Mouse (Mus musculus) hindbrain, embryonic 16.5 days (tissue): Measurements from ENCODE around the gene Ripply1. TPM values are rescaled to one million over a fixed set of nuclear protein-coding genes. Genes with fewer than 3 reads are reported as not detected.
A peak's percentile ranks its signal among the peaks of the same experiment; 100 is the strongest.

Experiments
- ATAC-seq: fragments of 200-750 bp; cut with Nextera tagmentation; 2 replicates; pipeline ENCODE4 v1.8.0; 2017; ENCODE audit warnings: moderate TSS enrichment, moderate library complexity
- H3K27ac ChIP-seq: fragments of 300-500 bp; sonication (generic); 2 replicates; pipeline ENCODE4 v1.5.1; 2014; ENCODE audit warnings: low read depth, mild to moderate bottlenecking, control low read depth, low read length, moderate library complexity
- H3K27me3 ChIP-seq: fragments of 300-500 bp; sonication (generic); replicated peaks from 2 replicates; pipeline ENCODE4 v1.6.1; 2014; ENCODE audit warnings: low read length; ENCODE audit not compliant: control insufficient read depth, insufficient read depth
- H3K36me3 ChIP-seq: fragments of 300-500 bp; sonication (generic); 2 replicates; pipeline ENCODE4 v1.6.1; 2014; ENCODE audit warnings: mild to moderate bottlenecking, low read length, moderate library complexity, mixed read lengths; ENCODE audit not compliant: control insufficient read depth, insufficient read depth
- H3K4me1 ChIP-seq: fragments of 300-500 bp; sonication (generic); 2 replicates; pipeline ENCODE4 v1.6.1; 2014; ENCODE audit warnings: low read depth, low read length; ENCODE audit not compliant: control insufficient read depth, insufficient read depth
- H3K4me2 ChIP-seq: fragments of 300-500 bp; sonication (generic); 2 replicates; pipeline ENCODE4 v1.6.1; 2014; ENCODE audit warnings: mild to moderate bottlenecking, low read length, control low read depth, moderate library complexity
- H3K4me3 ChIP-seq: fragments of 300-500 bp; sonication (generic); 2 replicates; pipeline ENCODE4 v1.5.1; 2014; ENCODE audit warnings: mild to moderate bottlenecking, low read length, control low read depth, moderate library complexity
- H3K9ac ChIP-seq: fragments of 300-500 bp; sonication (generic); 2 replicates; pipeline ENCODE4 v1.6.1; 2014; ENCODE audit warnings: low read depth, mild to moderate bottlenecking, control low read depth, low read length, moderate library complexity
- H3K9me3 ChIP-seq: fragments of 300-500 bp; sonication (generic); 2 replicates; pipeline ENCODE4 v1.6.1; 2014; ENCODE audit warnings: mild to moderate bottlenecking, low read length, moderate library complexity; ENCODE audit not compliant: control insufficient read depth
- WGBS: fragments of 180-500 bp; shearing (Covaris S2); extraction: QIAGEN DNeasy Blood & Tissue Kit; methylation state at CpG from one replicate; pipeline ENCODE4 v1.1.7; 2014; 5-methylcytosine and 5-hydroxymethylcytosine counted together
- polyA plus RNA-seq: library from polyadenylated mRNA; unstranded; fragments of >200 nt; fragmentation: Nextera tagmentation; extraction: Ambion mirVana; gene quantifications from 2 replicates; pipeline ENCODE4 v1.2.1, GENCODE M21; 2015

Ripply1 gene
- polyA plus RNA-seq, 1 experiment from 2014 or later: not detected

DNA sequence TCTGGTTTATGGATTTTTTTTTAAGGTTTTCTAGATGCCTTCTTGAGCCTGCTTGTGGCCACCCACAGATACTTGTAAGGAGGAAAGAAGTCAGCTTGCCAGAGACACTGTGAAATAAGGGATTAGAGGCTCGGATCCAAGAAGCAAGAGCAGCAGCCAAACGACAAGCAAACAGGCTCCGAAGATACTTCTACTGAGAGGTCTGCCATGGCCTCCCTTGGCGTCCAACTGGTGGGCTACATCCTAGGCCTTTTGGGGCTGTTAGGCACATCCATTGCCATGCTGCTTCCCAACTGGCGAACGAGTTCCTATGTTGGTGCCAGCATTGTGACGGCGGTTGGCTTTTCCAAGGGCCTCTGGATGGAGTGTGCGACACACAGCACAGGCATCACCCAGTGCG lies 26.3 kb upstream of the Ripply1 start:
- peak; percentile 78 for ATAC-seq
- Histone ChIP-seq H3K27me3 (peaks cover 3% of the 10 kb centered on the region; the same call in 1 of the 2 replicates), H3K4me1 (no peaks in the 10 kb centered on the region)

DNA sequence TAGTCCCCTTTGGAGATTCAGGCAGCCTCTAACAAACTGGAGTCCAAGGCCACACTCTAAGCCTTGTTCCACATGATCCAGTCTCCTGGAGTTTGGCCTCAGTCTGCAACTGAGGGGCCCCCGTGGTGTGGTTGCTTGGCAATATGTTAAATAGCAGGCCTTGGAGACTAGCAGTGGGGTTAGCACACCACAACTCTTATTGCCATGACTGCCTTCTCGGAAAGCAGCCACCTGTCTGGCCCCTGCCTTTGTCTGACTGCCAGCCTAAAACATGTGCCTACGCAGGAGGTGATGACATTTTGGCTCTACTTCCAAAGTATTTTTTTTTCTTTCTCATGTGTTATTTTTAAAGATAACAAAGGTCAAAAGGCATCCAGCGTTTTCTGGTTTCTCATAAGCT lies 25.9 kb upstream of the Ripply1 start:
- 21% methylated on average over 4 of the region's 4 CpGs for WGBS
- H3K27me3 ChIP-seq: peaks cover 3% of the 10 kb centered on the region; the same call in 1 of the 2 replicates
- H3K4me2 ChIP-seq: no peak overlapping the region
- no peaks in the 10 kb centered on the region for H3K4me1 ChIP-seq
- peak; percentile 91 for ATAC-seq
- no peak overlapping the region for H3K4me3 ChIP-seq
- H3K36me3 ChIP-seq: no peaks in the 10 kb centered on the region
- H3K9ac ChIP-seq: no peak overlapping the region
- H3K9me3 ChIP-seq: no peaks in the 10 kb centered on the region
- no peak overlapping the region for H3K27ac ChIP-seq

More for the DNA sequence above, 26.3 kb upstream of the Ripply1 start:
- Histone ChIP-seq H3K36me3 (no peaks in the 10 kb centered on the region), H3K9me3 (no peaks in the 10 kb centered on the region), H3K4me2 (no peak overlapping the region), H3K4me3 (no peak overlapping the region), H3K9ac (no peak overlapping the region), H3K27ac (no peak overlapping the region)
- WGBS: 75% methylated on average over 10 of the region's 10 CpGs

DNA sequence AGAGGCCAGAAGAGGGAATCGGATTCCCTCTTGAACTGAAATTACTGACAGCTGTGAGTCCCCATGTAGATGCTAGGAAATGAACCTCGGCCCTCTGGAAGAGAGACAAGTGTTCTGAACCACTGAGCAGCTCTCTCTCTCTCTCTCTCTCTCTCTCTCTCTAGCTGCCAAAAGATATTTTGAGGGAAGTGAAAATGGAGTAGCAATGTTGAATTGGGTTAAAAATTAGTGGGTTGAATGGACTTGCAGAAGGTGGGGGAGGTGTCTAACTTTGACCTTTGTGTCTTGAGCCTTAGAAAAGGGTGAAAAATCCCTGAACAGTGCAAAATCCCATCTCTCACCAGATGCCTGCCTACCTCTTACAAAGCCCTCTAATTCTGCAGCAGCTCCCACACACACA lies 25.2 kb upstream of the Ripply1 start:
- Histone ChIP-seq H3K27me3 (peaks cover 3% of the 10 kb centered on the region; the same call in 1 of the 2 replicates), H3K27ac (no peak overlapping the region), H3K4me2 (no peak overlapping the region), H3K4me1 (no peaks in the 10 kb centered on the region), H3K9ac (no peak overlapping the region), H3K9me3 (no peaks in the 10 kb centered on the region), H3K36me3 (no peaks in the 10 kb centered on the region), H3K4me3 (no peak overlapping the region)
- ATAC-seq: no peak
- WGBS: 62% methylated on average over 2 of the region's 2 CpGs

DNA sequence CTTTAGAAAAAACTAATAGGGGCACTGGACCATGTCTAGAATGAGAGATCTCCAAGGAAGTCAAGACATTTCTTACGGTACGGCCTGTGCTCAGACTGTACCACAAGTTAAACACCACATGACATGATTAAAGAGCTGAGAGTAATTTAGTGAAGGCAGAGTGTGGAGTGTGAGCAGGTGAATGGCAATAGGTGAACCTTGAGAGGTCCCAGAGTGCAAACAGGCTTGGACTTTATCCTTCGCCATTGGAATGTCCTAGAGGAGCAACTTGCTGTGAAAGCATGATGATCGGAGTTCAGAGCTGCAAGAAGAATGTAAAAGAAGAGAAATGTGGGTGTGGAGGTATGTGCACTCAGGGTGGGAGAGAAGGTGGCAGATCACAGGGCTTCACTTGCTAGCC lies 23.8 kb upstream of the Ripply1 start:
- Histone ChIP-seq H3K4me1 (no peaks in the 10 kb centered on the region), H3K36me3 (no peaks in the 10 kb centered on the region), H3K4me3 (no peak overlapping the region), H3K9ac (no peak overlapping the region), H3K27me3 (peaks cover 3% of the 10 kb centered on the region; the same call in 1 of the 2 replicates), H3K4me2 (no peak overlapping the region), H3K9me3 (no peaks in the 10 kb centered on the region), H3K27ac (no peak overlapping the region)
- ATAC-seq: no peak
- WGBS: 90% methylated on average over 4 of the region's 4 CpGs

DNA sequence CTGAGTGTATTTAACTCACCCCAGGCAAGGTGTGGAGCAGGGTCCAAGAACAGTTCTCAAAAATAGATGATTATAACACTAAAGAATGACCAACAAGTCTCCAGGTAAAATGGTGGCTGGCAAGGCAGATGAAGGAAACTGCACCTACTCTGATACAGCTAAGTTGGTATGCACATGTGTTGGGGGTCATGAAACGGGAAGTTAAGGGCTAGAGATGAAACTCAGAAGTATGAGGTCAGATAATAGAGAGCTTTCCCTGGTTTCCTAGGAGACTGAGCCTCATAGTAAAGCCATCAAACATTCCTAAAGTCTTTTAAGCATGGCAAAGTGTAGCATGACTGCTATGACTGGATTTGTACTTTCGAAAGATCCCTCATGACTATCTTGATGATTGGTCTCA lies 20.9 kb upstream of the Ripply1 start:
- Histone ChIP-seq H3K4me2 (no peak overlapping the region), H3K9ac (no peak overlapping the region), H3K27me3 (no peaks in the 10 kb centered on the region), H3K4me3 (no peak overlapping the region), H3K4me1 (no peaks in the 10 kb centered on the region), H3K36me3 (no peaks in the 10 kb centered on the region), H3K27ac (no peak overlapping the region), H3K9me3 (no peaks in the 10 kb centered on the region)
- WGBS: 75% methylated on average over 2 of the region's 2 CpGs
- no peak for ATAC-seq

DNA sequence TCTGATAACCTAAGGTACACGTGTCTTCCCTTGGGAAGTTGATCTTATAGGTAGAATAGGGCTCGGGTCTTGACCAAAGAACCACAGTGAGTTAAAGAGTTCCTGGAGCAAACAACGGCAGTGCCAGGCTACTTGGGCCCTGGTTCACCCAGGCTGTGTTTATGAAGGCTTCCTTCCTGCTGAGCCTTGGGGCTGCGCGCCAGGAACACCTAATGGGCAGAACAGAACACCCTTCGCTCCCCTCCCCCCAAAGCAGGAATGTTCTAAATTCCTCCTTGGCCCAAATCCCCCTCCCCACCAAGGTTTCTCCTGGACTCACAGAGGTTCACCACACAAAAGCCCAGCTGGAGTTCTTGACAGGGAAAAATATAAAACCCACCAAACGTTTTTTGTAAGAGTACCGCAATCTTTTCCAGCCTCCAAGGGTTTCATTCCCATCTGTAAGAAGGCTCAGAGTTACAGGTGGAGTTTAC lies 18.3 kb upstream of the Ripply1 start, which contains the start of gene Cldn2:
Gene Cldn2 (plus strand): TSS at position 423 of the 473 bp plus-strand sequence.
- no peak for ATAC-seq
- WGBS: 61% methylated on average over 7 of the region's 8 CpGs
- Histone ChIP-seq H3K27me3 (no peaks in the 10 kb centered on the region), H3K4me2 (no peak within 1 kb of the TSS), H3K9ac (no peak within 1 kb of the TSS), H3K36me3 (no peaks in the 10 kb centered on the region), H3K27ac (no peak within 1 kb of the TSS), H3K4me1 (no peaks in the 10 kb centered on the region), H3K4me3 (no peak within 1 kb of the TSS), H3K9me3 (no peaks in the 10 kb centered on the region)

DNA sequence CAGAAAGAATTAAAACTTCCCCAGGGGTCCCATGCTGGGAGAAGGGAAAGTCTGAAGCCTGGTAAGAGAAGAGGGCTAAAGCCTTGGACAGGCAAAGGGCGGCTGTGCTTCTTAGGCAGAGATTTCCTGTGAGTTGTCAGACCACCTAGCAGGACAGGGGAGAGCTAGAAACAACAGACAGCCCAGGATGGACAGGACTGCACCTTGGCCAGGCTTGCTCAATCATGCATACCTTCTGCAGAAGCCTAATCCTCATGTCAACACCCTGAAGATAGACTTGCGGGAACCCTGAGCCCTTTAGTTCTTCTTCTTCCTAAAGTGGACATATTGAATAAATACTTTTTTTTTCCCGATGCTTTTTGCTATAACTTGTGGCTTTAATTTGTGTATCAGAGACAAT lies 17.8 kb upstream of the Ripply1 start:
- Histone ChIP-seq H3K27ac (no peak overlapping the region), H3K36me3 (no peaks in the 10 kb centered on the region), H3K27me3 (no peaks in the 10 kb centered on the region), H3K9me3 (no peaks in the 10 kb centered on the region), H3K4me3 (no peak overlapping the region), H3K4me2 (no peak overlapping the region), H3K9ac (no peak overlapping the region), H3K4me1 (no peaks in the 10 kb centered on the region)
- no peak for ATAC-seq
- WGBS: 84% methylated on average over 3 of the region's 3 CpGs

DNA sequence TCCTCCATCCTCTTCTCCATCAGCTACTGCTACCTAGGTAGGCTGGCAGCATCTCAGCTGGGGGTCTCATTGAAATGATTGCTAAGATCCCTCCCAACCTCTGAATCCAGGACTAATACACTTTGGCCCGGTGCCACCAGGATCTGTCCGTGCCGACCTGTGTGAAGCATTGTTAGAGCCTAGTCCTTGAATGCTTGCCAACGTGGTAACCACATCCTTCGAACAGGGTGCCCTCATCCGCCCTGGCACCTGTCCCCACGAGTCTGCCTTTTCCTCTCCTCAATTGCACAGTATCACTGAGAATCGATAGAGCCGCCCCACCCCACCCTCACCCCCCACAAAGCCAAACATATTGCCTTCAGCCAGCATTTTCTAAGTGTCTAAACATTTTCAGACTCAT lies 15.7 kb upstream of the Ripply1 start:
- Histone ChIP-seq H3K9me3 (no peaks in the 10 kb centered on the region), H3K4me2 (no peak overlapping the region), H3K4me3 (no peak overlapping the region), H3K27ac (no peak overlapping the region), H3K9ac (no peak overlapping the region), H3K4me1 (no peaks in the 10 kb centered on the region), H3K27me3 (no peaks in the 10 kb centered on the region), H3K36me3 (no peaks in the 10 kb centered on the region)
- 75% methylated on average over 9 of the region's 9 CpGs for WGBS
- ATAC-seq: no peak

DNA sequence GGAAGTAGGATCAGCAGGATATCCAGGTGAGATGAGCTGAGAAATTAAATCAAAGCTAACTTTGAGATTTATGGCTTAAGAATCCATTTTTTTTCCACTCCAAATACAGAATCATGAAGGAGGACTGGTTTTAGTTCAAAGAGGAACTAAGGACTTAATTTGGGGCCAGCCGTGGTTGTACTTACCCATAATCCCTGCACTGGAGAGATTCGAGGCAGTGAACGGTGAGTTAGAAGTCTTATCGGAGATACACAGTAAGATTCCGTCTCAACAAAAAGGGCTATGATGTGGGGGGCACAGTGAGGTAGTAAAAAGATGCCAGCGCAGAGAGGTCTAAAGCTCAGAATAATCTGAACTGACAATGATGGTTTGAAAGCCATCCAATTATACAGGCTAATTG lies 13.9 kb upstream of the Ripply1 start:
- 86% methylated on average over 6 of the region's 6 CpGs for WGBS
- Histone ChIP-seq H3K27ac (no peak overlapping the region), H3K4me2 (no peak overlapping the region), H3K9ac (no peak overlapping the region), H3K9me3 (no peaks in the 10 kb centered on the region), H3K36me3 (no peaks in the 10 kb centered on the region), H3K27me3 (no peaks in the 10 kb centered on the region), H3K4me3 (no peak overlapping the region), H3K4me1 (no peaks in the 10 kb centered on the region)
- ATAC-seq: no peak
